Mouse (Mus musculus): ENCODE measurements around the gene Nkapl. TPM values are rescaled to one million over a fixed set of nuclear protein-coding genes. Genes with fewer than 3 reads are reported as not detected.
"Not testable (repeated sequence)": the region's sequence is repeated elsewhere in the genome, so short reads cannot be mapped to it uniquely, and the experiment has no call there.

The Nkapl gene
- polyA plus RNA-seq, 1 experiment from 2014 or later = 2.1 TPM

DNA sequence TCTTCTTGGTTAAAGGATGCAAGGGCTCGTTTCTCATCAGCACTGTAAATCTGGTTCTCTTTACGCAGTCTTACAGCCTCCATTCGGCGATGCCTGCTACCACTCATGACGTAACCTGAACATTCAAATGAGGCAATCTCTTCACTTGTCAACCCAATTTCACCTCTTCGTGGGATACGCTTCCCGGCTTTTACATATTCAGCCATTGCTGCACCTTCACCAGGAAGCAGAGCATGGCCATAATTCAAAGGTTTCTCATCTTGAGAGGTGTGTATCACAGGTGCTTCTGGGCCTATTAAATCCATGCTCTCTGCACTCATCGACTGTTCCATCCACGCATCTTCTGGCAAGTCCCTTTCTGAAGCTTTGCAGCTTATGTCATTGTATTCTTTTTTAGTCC is 973 bp downstream of the Nkapl start:
- no peak for ATAC-seq (ENCODE audit: insufficient number of reproducible peaks, insufficient read depth, low FRiP score, low TSS enrichment, low read depth)

DNA sequence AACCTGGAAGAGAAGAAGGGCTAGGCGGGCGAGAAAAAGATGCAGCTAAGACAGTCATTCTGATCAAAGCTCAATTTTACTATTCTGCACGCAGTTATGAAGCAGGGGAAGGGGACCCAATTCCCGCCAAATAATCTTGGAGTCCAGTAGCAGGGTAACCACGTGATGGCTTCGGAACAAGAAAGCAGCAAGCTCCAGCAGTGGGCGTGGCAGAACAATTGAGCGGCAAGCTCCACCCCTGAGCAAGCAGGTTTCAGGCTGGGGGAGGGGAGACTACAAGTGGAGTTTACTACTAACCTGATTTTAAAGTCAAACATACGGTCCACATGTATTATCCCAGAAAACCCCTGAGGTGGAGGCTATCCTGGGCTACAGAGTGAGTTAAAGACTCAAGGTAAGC is 5.8 kb downstream of the Nkapl start:
- not testable (repeated sequence) for H3K4me2 ChIP-seq; H3K27me3 ChIP-seq; H3K4me3 ChIP-seq (replicated peaks); H3K36me3 ChIP-seq; ATAC-seq (ENCODE audit: insufficient number of reproducible peaks, insufficient read depth, low FRiP score, low TSS enrichment, low read depth); H3K4me1 ChIP-seq (replicated peaks); H3K9me3 ChIP-seq; H3K27ac ChIP-seq; H3K9ac ChIP-seq (replicated peaks)
- WGBS = 47% methylated on average over 9 of the region's 9 CpGs

More for the DNA sequence above, 973 bp downstream of the Nkapl start:
- Histone ChIP-seq H3K9me3 (no peaks in the 10 kb centered on the region), H3K9ac (replicated peaks) (no peak overlapping the region), H3K4me1 (replicated peaks) (peaks cover 3% of the 10 kb centered on the region; the same call in 1 of the 2 replicates), H3K27ac (no peak overlapping the region), H3K36me3 (no peaks in the 10 kb centered on the region), H3K27me3 (peaks cover 20% of the 10 kb centered on the region), H3K4me3 (replicated peaks) (no peak overlapping the region), H3K4me2 (no peak overlapping the region)
- WGBS = 81% methylated on average over 10 of the region's 10 CpGs

DNA sequence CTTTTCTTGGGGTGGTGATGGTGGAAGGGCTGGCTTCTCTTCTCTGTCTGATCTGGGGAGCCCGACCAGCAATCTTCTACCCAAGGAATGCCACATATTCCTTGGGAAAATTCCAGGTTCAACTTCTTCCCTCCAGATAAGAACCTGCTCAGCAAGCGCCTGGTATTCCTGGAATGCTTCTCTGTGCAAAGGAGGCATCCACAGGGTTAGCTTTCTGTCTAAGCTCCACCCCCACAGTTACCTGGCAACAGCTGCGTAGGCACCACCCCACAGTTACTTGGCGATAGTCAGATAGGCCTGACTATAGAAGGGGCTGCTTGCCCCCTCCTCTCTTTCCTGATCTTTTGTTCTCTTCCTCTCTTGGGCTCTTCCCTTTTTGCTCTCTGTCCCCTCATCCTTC is 12.0 kb downstream of the Nkapl start:
- ATAC-seq (ENCODE audit: insufficient number of reproducible peaks, insufficient read depth, low FRiP score, low TSS enrichment, low read depth) = no peak
- 0 out of 2 replicates have a peak, but pooled peaks cover 9% of the 10 kb centered on the region for H3K27me3 ChIP-seq
- no peak overlapping the region for H3K4me2 ChIP-seq
- no peak overlapping the region for H3K27ac ChIP-seq
- no peaks in the 10 kb centered on the region for H3K9me3 ChIP-seq
- peaks cover 5% of the 10 kb centered on the region for H3K36me3 ChIP-seq
- H3K4me3 ChIP-seq (replicated peaks) = no peak overlapping the region
- WGBS = 12% methylated on average over 4 of the region's 4 CpGs
- peaks cover 9% of the 10 kb centered on the region for H3K4me1 ChIP-seq (replicated peaks)
- no peak overlapping the region for H3K9ac ChIP-seq (replicated peaks)

DNA sequence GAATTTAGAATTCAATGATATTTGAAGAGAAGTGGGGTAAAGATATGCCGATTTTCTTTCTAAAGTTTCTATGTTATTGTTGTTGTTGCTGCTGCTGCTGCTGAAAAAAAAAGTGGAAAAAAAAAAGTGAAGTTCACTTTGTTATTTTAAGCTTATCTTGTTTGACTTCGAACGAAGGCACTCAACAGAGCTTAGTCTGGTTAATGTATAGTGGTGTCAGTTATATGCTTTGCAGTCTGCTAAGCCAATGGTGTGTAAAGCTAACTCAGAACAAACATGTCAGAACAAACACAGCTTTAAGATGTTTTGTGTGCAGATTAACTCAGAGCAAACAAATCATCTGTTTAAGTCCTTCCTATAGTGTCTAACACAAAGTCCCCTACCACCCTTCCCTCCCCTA is 14.2 kb downstream of the Nkapl start:
- 91% methylated on average over 3 of the region's 3 CpGs for WGBS
- Histone ChIP-seq H3K36me3 (peaks cover 16% of the 10 kb centered on the region), H3K4me3 (replicated peaks) (no peak overlapping the region), H3K4me2 (peak overlapping the region; percentile 68; the same call in 1 of the 2 replicates), H3K4me1 (replicated peaks) (peaks cover 9% of the 10 kb centered on the region), H3K9ac (replicated peaks) (no peak overlapping the region), H3K9me3 (no peaks in the 10 kb centered on the region), H3K27ac (no peak overlapping the region), H3K27me3 (0 out of 2 replicates have a peak, but pooled peaks cover 4% of the 10 kb centered on the region)
- ATAC-seq (ENCODE audit: insufficient number of reproducible peaks, insufficient read depth, low FRiP score, low TSS enrichment, low read depth) = no peak

DNA sequence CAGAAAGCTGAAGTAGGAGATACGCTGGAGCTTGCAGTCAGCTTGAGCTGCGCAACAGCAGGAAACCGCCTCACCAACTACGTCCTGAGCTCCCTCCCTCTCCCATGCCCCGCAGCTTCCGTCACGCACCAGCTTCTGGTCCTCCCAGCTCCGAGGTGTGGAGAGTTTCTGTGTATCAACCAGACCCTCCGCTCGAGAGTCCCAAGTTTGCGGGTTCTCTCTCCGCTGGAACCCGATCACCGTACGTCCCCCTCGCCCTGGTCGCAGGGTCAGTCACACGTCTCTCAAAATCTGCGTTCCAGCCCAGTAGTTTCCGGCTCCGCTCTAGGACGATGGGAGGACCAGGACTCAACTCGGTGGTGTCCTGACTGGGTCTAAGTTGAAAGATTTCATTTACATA is 14.9 kb downstream of the Nkapl start, which contains the start of gene Zscan26:
Gene Zscan26, minus strand, starts transcription at position 282 of the 400 bp plus-strand sequence.
- Histone ChIP-seq H3K27me3 (0 out of 2 replicates have a peak, but pooled peaks cover 4% of the 10 kb centered on the region), H3K4me3 (replicated peaks) (peak within 1 kb of the TSS; percentile 60), H3K36me3 (peaks cover 23% of the 10 kb centered on the region), H3K27ac (peak within 1 kb of the TSS; percentile 67; the same call in 1 of the 2 replicates), H3K9ac (replicated peaks) (peak within 1 kb of the TSS; percentile 70), H3K9me3 (no peaks in the 10 kb centered on the region), H3K4me2 (peak within 1 kb of the TSS; percentile 68), H3K4me1 (replicated peaks) (peaks cover 9% of the 10 kb centered on the region)
- under 1% methylated on average over 23 of the region's 23 CpGs for WGBS
- peak; percentile 81 for ATAC-seq (ENCODE audit: insufficient number of reproducible peaks, insufficient read depth, low FRiP score, low TSS enrichment, low read depth)

DNA sequence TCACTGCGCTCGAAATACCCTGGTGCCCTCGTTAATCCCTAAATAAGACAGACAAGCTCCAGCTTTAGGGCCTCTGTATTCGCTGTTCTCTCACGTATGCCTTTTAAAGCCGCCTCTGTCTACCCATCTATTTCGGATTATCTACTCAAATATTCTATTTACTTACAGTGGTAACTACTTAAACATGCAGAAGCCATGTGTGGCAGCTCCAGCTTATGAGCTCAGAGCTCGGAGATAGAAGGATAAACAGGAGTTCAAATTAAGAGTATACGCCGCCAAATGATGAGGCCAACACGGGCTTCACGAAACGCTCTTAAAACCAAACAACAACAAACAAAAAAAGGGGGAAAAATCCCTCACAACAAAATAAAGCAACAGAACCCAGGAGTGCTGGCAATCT is 15.3 kb downstream of the Nkapl start:
- peaks cover 9% of the 10 kb centered on the region for H3K4me1 ChIP-seq (replicated peaks)
- H3K4me3 ChIP-seq (replicated peaks) = peak overlapping the region; percentile 60
- no peak for ATAC-seq (ENCODE audit: insufficient number of reproducible peaks, insufficient read depth, low FRiP score, low TSS enrichment, low read depth)
- H3K9me3 ChIP-seq = no peaks in the 10 kb centered on the region
- peak overlapping the region; percentile 67; the same call in 1 of the 2 replicates for H3K27ac ChIP-seq
- peak overlapping the region; percentile 70 for H3K9ac ChIP-seq (replicated peaks)
- 0 out of 2 replicates have a peak, but pooled peaks cover 4% of the 10 kb centered on the region for H3K27me3 ChIP-seq
- 4% methylated on average over 13 of the region's 13 CpGs for WGBS
- peaks cover 27% of the 10 kb centered on the region for H3K36me3 ChIP-seq
- peak overlapping the region; percentile 68 for H3K4me2 ChIP-seq

DNA sequence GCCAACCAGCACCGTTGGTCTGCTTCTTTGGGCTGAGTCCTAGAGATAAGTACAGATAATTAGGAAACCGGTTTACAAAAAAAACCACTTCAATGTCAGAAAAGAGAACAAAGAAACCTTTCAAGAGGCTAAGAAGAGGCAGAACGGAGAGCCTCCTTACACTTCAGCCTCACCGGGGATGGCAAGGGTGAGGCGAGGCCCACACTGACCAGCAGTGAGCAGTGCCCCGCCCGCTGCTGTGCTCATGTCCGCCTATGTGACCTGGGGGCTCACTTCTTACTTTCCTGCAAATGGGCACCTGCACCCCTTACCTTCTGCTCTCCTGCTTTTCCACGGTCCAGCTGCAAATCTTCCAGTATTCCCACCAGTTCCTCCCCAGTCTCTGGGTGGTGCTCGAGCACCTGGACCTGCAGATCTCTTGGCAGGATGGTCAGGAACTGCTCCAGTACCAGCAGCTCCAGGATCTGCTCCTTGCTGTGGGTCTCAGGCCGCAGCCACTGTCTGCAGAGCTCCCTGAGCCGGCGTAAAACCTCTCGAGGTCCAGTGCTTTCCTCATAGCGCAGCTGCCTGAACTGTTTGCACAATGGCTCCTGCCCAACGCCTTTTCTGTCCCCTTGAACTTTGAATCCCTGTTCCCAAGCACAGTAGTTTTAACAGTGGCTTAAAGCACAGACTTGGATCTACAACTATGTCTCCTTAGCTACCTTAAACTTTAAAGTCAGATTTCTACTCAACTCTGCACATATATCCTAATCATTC is 20.3 kb downstream of the Nkapl start:
- H3K36me3 ChIP-seq = peaks cover 75% of the 10 kb centered on the region
- H3K9me3 ChIP-seq = no peaks in the 10 kb centered on the region
- H3K27ac ChIP-seq = no peak overlapping the region
- no peaks in the 10 kb centered on the region for H3K27me3 ChIP-seq
- ATAC-seq (ENCODE audit: insufficient number of reproducible peaks, insufficient read depth, low FRiP score, low TSS enrichment, low read depth) = no peak
- no peak overlapping the region for H3K9ac ChIP-seq (replicated peaks)
- no peak overlapping the region for H3K4me3 ChIP-seq (replicated peaks)
- H3K4me1 ChIP-seq (replicated peaks) = peaks cover 9% of the 10 kb centered on the region
- 83% methylated on average over 16 of the region's 16 CpGs for WGBS
- H3K4me2 ChIP-seq = no peak overlapping the region

DNA sequence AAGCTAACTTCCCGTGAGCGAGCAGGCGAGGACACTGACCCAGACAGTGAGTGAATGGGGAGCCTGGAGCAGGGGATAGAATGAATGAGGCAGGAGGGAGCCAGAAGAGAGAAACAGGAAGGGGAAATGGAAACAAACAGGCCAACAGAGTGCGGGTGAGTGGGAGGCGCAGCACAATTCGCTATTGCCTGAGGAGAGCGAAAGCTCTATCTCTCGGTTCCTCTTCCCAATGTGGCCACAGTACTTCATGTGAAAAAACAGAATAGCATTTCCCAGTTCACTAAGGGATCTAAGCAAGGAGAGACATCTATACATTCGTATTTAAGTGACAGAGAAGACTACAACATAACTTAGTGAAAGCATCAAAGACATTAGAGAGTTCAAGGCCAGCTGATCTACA is 21.5 kb downstream of the Nkapl start:
- WGBS = 90% methylated on average over 9 of the region's 9 CpGs
- Histone ChIP-seq H3K9me3 (no peaks in the 10 kb centered on the region), H3K9ac (replicated peaks) (no peak overlapping the region), H3K36me3 (peaks cover 75% of the 10 kb centered on the region), H3K27me3 (no peaks in the 10 kb centered on the region), H3K4me3 (replicated peaks) (no peak overlapping the region), H3K4me1 (replicated peaks) (no peaks in the 10 kb centered on the region), H3K27ac (no peak overlapping the region), H3K4me2 (no peak overlapping the region)
- ATAC-seq (ENCODE audit: insufficient number of reproducible peaks, insufficient read depth, low FRiP score, low TSS enrichment, low read depth) = no peak

DNA sequence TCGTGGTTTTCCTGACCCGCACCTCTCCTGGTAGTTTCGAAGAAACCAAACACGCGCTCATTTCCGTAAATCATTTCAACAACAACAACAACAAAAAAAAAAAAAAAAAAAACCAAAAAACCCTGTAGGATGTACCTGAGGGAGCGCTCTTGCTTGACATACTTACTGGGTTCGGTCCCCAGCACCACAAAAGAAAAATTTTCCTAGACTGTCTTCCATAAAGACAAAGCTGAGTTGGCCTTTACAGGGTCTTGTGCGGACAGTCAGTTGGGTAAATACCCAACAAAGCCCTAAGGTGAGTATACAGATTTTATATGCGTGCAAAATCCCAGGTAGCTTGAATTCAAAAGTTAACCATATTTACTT is 27.1 kb downstream of the Nkapl start:
- WGBS = 19% methylated on average over 10 of the region's 10 CpGs
- Histone ChIP-seq H3K4me3 (replicated peaks) (peak overlapping the region; percentile 57), H3K27me3 (no peaks in the 10 kb centered on the region), H3K36me3 (peaks cover 32% of the 10 kb centered on the region), H3K4me1 (replicated peaks) (peaks cover 12% of the 10 kb centered on the region), H3K4me2 (peak overlapping the region; percentile 74), H3K27ac (peak overlapping the region; percentile 83; the same call in 1 of the 2 replicates), H3K9me3 (no peaks in the 10 kb centered on the region), H3K9ac (replicated peaks) (no peak overlapping the region)
- ATAC-seq (ENCODE audit: insufficient number of reproducible peaks, insufficient read depth, low FRiP score, low TSS enrichment, low read depth) = no peak

DNA sequence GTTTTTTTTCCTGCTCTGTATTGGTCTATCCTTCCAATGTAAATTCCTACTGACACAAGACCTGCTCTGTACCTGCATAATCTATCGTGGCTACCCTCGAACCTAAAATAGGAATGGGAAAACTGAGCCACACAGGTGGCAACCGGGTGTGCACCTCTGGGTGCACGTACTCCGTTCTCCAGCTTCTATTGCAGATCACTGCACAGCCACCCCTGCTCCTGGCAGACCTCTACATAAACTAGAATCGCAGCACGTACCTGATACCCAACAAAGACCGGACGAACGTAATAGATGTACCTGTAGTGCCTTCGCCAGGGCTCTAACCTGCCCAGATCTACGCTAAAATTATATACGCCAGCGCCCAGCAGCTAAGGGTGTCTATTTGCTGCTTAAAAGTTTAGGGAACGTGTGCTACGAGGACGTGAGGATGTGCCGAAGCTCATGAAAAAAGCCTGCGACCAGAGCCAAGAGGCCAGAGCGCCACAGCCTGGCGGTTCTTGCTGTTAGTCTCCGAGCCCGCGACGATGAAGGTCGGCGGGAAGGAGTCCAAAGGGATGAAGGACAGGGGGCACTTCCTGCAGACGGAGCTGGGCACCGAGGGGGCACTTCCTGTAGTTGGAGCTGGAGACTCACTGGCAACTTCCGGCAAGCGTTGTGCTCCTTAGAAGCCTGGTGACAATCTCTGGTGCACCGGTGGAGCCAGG is 27.7 kb downstream of the Nkapl start, which contains the start of gene Pgbd1:
Gene Pgbd1, minus strand, starts transcription at position 556 of the 704 bp plus-strand sequence.
- under 1% methylated on average over 32 of the region's 32 CpGs for WGBS

DNA sequence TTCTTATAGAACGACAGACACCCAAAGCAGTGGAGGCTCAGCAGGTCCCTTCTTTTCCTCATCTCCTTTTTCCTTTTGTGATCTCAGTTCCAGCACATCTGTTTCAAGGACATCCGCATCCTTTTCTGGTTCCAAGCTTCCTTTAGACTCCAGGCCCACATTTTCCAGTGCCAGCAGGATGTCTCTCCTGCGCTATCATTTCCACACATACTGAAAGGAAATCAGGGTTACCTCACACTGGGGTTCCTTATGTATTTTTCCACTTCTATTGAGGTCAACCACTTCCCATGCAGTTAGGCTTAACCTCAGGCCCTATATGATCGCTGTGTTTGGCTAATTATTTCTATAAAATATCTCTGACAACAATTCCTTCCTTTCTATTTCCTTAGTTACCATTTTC is 32.8 kb downstream of the Nkapl start:
- WGBS = 82% methylated on average over 4 of the region's 4 CpGs
- Histone ChIP-seq H3K9me3 (no peaks in the 10 kb centered on the region), H3K27me3 (no peaks in the 10 kb centered on the region), H3K27ac (no peak overlapping the region), H3K4me1 (replicated peaks) (peaks cover 8% of the 10 kb centered on the region), H3K36me3 (no peaks in the 10 kb centered on the region), H3K9ac (replicated peaks) (no peak overlapping the region), H3K4me3 (replicated peaks) (no peak overlapping the region), H3K4me2 (no peak overlapping the region)
- ATAC-seq (ENCODE audit: insufficient number of reproducible peaks, insufficient read depth, low FRiP score, low TSS enrichment, low read depth) = no peak

More for the DNA sequence above, 27.7 kb downstream of the Nkapl start, which contains the start of gene Pgbd1:
- Histone ChIP-seq H3K27me3 (no peaks in the 10 kb centered on the region), H3K4me2 (peak within 1 kb of the TSS; percentile 74), H3K4me1 (replicated peaks) (peaks cover 12% of the 10 kb centered on the region), H3K36me3 (peaks cover 26% of the 10 kb centered on the region), H3K9ac (replicated peaks) (peak within 1 kb of the TSS; percentile 75), H3K9me3 (no peaks in the 10 kb centered on the region), H3K4me3 (replicated peaks) (peak within 1 kb of the TSS; percentile 57), H3K27ac (peak within 1 kb of the TSS; percentile 83)
- peak; percentile 80 for ATAC-seq (ENCODE audit: insufficient number of reproducible peaks, insufficient read depth, low FRiP score, low TSS enrichment, low read depth)

Data from limb, embryonic 12.5 days (tissue).